Mouse (Mus musculus): ENCODE results near the gene Cdkl2. TPM values are rescaled to one million over a fixed set of nuclear protein-coding genes. Genes with fewer than 3 reads are reported as not detected.

Gene Cdkl2
- polyA plus RNA-seq, 1 experiment from 2014 or later: 2.0 TPM

DNA sequence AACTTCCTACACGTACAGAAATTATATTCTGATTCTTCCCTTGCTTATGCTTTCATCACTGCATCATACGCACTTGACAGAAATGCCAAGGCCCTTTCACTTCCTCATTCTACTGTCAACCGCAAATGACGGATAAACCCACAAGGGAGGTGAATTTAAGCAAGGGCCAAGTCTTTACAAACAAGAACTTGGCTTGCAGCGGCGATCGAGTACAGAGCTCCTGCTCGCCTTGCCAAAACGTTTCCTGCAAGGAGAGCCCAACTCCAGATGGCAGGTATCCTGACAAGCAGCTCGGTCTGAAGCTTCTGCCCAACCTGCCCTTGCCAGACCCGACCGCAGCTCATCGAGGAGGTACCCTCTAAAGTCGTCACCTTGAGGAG lies 81.4 kb downstream of the Cdkl2 start:
- Histone ChIP-seq H3K27ac (peak overlapping the region; percentile 99), H3K4me2 (replicated peaks) (peak overlapping the region; percentile 56), H3K9ac (peak overlapping the region; percentile 80), H3K36me3 (peaks cover 5% of the 10 kb centered on the region), H3K27me3 (no peaks in the 10 kb centered on the region), H3K9me3 (replicated peaks) (no peaks in the 10 kb centered on the region), H3K4me1 (peaks cover 17% of the 10 kb centered on the region), H3K4me3 (peak overlapping the region; percentile 72)
- ATAC-seq (ENCODE audit: low FRiP score): no peak
- WGBS: under 1% methylated on average over 14 of the region's 14 CpGs

DNA sequence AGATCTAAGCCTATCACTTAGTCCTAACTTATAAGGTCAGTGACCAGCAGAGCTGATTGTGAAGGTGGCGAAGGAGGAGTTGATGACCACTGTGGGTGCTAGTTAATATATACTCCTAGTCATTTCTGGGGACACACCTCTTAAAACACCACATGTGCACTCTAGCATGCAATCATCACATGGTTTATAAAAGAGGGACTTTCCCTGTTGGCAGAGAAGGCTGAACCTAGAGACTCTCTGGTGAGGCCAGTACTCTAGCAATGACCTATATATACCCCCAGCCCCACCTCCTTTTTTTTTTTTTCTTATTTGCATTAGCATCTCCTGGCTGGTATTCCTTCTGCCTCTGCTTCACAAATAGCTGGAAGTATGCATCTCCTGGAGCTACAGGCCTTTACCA lies 82.3 kb downstream of the Cdkl2 start:
- Histone ChIP-seq H3K27me3 (no peaks in the 10 kb centered on the region), H3K4me1 (peaks cover 17% of the 10 kb centered on the region), H3K9ac (peak overlapping the region; percentile 80; the same call in 1 of the 2 replicates), H3K9me3 (replicated peaks) (no peaks in the 10 kb centered on the region), H3K36me3 (peaks cover 9% of the 10 kb centered on the region), H3K4me3 (peak overlapping the region; percentile 72; the same call in 1 of the 2 replicates), H3K27ac (no peak overlapping the region), H3K4me2 (replicated peaks) (peak overlapping the region; percentile 56)
- WGBS: 89% methylated on average over 1 of the region's 1 CpGs
- no peak for ATAC-seq (ENCODE audit: low FRiP score)

DNA sequence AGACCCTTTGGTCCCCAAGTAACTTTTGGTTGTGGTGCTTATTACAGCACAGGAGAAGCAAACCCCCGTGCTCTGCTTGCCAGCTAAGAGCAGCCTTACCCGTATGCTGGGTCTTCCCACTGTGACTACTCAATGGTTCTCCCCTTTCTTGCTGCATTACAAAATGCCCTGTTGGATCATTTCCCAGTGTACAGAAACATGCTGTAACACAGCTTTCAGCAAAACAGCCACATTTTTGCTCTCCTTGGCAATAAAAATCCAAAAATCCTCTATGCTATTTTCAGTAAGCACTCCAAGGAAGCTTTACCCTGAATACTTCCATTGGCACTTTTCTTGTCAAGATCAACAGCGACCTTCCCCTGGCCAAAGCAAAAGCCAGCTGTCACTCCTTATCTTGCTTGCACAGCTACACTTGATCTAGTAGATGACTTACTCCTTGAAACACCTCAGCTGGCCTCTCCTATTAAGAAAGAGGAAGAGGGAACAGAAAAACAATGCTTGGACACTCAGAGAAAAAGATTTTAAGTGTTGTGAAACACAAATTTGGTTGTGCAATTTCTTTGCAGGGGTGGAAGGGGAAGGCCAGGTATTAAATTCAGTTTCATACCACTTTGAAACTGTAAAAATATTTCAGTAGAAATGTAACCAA lies 83.0 kb downstream of the Cdkl2 start:
- Histone ChIP-seq H3K4me3 (no peak overlapping the region), H3K4me2 (replicated peaks) (peak overlapping the region; percentile 56; the same call in 1 of the 2 replicates)

DNA sequence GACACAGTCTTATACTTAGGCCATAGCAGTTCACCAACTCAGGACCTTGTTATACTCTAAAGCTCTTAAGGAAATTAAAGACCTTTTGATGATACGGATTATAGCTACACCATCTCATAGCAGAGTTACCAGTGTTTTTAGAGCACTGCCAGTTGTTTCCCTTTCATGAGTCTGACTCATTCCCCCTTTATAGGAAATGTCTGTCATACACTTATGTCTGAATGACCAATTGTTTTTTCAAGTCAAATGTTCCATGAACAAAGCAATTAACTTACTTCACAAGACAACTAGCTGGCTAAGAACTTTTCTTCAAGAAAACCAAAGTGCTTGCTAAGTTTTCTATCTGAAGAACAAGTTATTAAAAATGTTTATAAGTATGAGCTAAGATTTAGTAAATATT lies 83.7 kb downstream of the Cdkl2 start:
- Histone ChIP-seq H3K4me2 (replicated peaks) (no peak overlapping the region), H3K27ac (no peak overlapping the region), H3K9me3 (replicated peaks) (no peaks in the 10 kb centered on the region), H3K4me3 (no peak overlapping the region), H3K4me1 (peaks cover 17% of the 10 kb centered on the region), H3K9ac (no peak overlapping the region), H3K36me3 (peaks cover 14% of the 10 kb centered on the region), H3K27me3 (no peaks in the 10 kb centered on the region)
- no peak for ATAC-seq (ENCODE audit: low FRiP score)
- 93% methylated on average over 1 of the region's 1 CpGs for WGBS

More for the DNA sequence above, 83.0 kb downstream of the Cdkl2 start:
- H3K4me1 ChIP-seq: peaks cover 17% of the 10 kb centered on the region
- no peaks in the 10 kb centered on the region for H3K9me3 ChIP-seq (replicated peaks)
- 73% methylated on average over 3 of the region's 3 CpGs for WGBS
- no peak overlapping the region for H3K27ac ChIP-seq
- peaks cover 11% of the 10 kb centered on the region for H3K36me3 ChIP-seq
- no peaks in the 10 kb centered on the region for H3K27me3 ChIP-seq
- H3K9ac ChIP-seq: peak overlapping the region; percentile 49
- no peak for ATAC-seq (ENCODE audit: low FRiP score)

DNA sequence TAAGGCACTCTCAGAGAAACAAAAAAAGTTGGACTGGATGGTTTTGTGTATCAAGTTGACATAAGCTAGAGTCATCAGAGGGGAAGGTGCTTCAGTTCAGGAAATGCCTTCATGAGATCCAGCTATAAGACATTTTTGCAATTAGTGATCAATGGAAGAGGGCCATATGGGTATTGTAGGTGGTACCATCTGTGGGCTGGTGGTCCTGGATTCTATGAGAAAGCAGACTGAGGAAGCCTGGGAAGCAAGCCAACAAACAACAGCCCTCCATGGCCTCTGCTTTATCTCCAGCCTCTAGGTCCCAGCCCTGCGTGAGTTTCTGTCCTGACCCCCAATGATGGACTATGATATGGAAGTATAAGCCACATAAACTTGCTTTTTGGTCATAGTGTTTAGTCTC lies 84.6 kb downstream of the Cdkl2 start:
- Histone ChIP-seq H3K4me2 (replicated peaks) (no peak overlapping the region), H3K4me3 (no peak overlapping the region), H3K9me3 (replicated peaks) (no peaks in the 10 kb centered on the region), H3K27me3 (no peaks in the 10 kb centered on the region), H3K4me1 (peaks cover 17% of the 10 kb centered on the region), H3K27ac (no peak overlapping the region), H3K9ac (no peak overlapping the region), H3K36me3 (peaks cover 14% of the 10 kb centered on the region)
- ATAC-seq (ENCODE audit: low FRiP score): no peak
- WGBS: 100% methylated on average over 1 of the region's 1 CpGs

DNA sequence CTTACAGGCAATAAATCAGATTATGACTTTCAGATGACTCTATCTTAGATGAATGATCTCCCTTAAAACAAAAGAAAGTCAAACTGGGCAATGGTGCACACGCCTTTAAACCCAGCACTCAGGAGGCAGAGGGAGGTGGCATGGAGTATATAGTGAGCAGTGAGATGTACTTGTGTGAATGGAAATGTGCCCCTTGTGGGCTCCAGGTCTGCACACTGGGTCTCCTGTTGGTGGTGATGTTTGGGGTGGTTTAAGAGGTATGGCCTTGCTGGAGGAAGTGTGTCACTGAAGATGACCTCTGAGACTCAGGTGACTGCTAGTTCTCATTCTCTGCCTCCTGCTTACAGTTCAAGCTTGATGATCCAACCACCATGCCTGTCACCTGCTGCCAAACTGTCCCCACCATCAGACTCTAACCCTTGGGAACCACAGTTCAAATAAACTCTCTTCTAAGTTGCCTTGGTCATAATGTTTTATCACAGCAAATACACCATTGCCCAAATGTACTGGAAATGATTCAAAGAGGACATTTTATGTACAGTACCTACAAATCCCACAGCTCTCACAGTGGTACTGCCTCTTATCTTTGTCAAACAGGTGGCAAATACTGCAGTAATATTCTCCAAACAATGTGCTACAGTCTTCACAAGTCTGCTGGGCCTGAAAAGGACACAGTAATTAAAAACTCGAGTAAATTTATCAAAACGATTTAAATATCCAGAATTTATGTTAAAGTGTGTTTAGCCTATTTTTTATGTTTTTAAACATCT lies 86.5 kb downstream of the Cdkl2 start:
- Histone ChIP-seq H3K9ac (no peak overlapping the region), H3K27ac (no peak overlapping the region), H3K4me1 (peaks cover 17% of the 10 kb centered on the region), H3K4me3 (no peak overlapping the region), H3K4me2 (replicated peaks) (no peak overlapping the region), H3K9me3 (replicated peaks) (no peaks in the 10 kb centered on the region), H3K27me3 (no peaks in the 10 kb centered on the region), H3K36me3 (peaks cover 24% of the 10 kb centered on the region)
- ATAC-seq (ENCODE audit: low FRiP score): no peak
- WGBS: 90% methylated on average over 3 of the region's 3 CpGs

Other genes starting within 250 kb of the Cdkl2 start
- gene Rchy1, start 80.8 kb downstream of the Cdkl2 start, polyA plus RNA-seq (2016; fragmentation: Nextera tagmentation; extraction: Ambion mirVana): 71.0 and 74.0 TPM in 2 replicates
- gene Odaph, start 56.4 kb downstream of the Cdkl2 start, polyA plus RNA-seq (2016; fragmentation: Nextera tagmentation; extraction: Ambion mirVana): not detected in 2 replicates
- gene G3bp2, start 39.8 kb upstream of the Cdkl2 start, polyA plus RNA-seq (2016; fragmentation: Nextera tagmentation; extraction: Ambion mirVana): 334 and 368 TPM in 2 replicates
- gene Uso1, start 94.1 kb upstream of the Cdkl2 start, polyA plus RNA-seq (2016; fragmentation: Nextera tagmentation; extraction: Ambion mirVana): 55.4 and 55.6 TPM in 2 replicates
- gene U90926, start 171.5 kb upstream of the Cdkl2 start, polyA plus RNA-seq (2016; fragmentation: Nextera tagmentation; extraction: Ambion mirVana): not detected in 2 replicates
- gene Ppef2, start 212.4 kb upstream of the Cdkl2 start, polyA plus RNA-seq (2016; fragmentation: Nextera tagmentation; extraction: Ambion mirVana): 0.36 and 0.53 TPM in 2 replicates
- gene Naaa, start 234.3 kb upstream of the Cdkl2 start, polyA plus RNA-seq (2016; fragmentation: Nextera tagmentation; extraction: Ambion mirVana): 8.2 and 9.5 TPM in 2 replicates